Mouse (Mus musculus) gonadal fat pad, adult 2 months (tissue): ENCODE measurements around the gene Zfp983. TPM values are rescaled to one million over a fixed set of nuclear protein-coding genes. Genes with fewer than 3 reads are reported as not detected.
"Not testable (repeated sequence)": the region's sequence is repeated elsewhere in the genome, so short reads cannot be mapped to it uniquely, and the experiment has no call there.

Experiments used
- DNase-seq: peaks from one replicate; pipeline ENCODE4 v3.0.0-alpha.2; 2012; ENCODE audit warnings: low read depth
- polyA plus RNA-seq: library from polyadenylated mRNA; depleted of rRNA; stranded (reverse); fragments of >200 nt; gene quantifications from 2 replicates; pipeline ENCODE4 v1.2.3, GENCODE M21; 2012; rRNA removed

The Zfp983 gene
- 0.74 and 0.78 TPM in 2 replicates for polyA plus RNA-seq

- DNase-seq, result peak; percentile 33
Measured at GRCm38 (mm10) chr17:21650364-21650907, at the start of gene Zfp983. Zfp983 (plus strand) TSS chr17:21650624.

- DNase-seq, result no peak
Measured at GRCm38 (mm10) chr17:21616356-21616755, 34.1 kb upstream of the Zfp983 start.

DNA sequence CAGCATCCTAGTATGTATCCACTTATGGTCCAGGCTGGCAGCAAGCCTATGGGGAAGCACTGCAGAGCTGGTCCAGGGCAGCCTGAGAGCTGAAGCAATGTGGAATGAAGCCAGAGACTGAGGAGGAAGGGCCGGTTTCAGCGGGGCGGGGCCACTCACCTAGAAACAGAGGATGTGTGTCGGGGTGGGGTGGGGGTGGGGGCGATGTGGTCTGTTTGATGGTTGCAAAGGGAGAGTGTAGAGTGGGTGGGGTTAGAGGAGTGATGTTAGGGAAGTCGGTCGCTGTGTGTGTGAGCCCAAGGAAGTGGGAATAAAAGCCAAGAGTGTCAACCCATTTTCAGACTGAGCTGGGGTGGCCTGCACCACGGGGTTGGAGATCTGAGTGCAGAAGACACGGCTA, 33.1 kb upstream of the Zfp983 start:
- no peak for DNase-seq

DNA sequence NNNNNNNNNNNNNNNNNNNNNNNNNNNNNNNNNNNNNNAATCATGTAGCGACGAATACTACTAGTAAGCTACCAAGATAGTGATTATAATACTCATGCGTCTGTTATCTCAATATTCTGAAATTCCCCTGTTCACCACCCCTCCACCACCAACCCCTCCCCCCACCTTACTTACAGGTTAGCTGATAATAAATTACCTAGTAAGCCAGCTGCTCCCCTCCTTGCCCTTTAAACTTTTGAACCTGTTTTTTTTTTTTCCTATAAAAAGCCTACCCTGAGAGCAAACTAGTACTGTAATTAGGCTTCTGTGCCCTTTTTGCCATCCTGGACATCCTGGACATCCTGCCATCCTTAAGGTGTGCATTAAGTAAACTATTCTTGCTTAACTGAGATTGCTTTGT, 26.8 kb upstream of the Zfp983 start:
- no peak for DNase-seq

- not testable (repeated sequence) for DNase-seq
Measured at GRCm38 (mm10) chr17:21635758-21636157, 14.7 kb upstream of the Zfp983 start.

GRCm38 (mm10) chr17:21648791-21649190, 1.6 kb upstream of the Zfp983 start:
- DNase-seq, result no peak

- DNase-seq, result peak; percentile 12
Measured at GRCm38 (mm10) chr17:21649936-21650335, 488 bp upstream of the Zfp983 start.

GRCm38 (mm10) chr17:21678826-21679225, 28.4 kb downstream of the Zfp983 start:
- DNase-seq, result not testable (repeated sequence)

- peak; percentile 60 for DNase-seq
Measured at GRCm38 (mm10) chr17:21679273-21680018, 29.0 kb downstream of the Zfp983 start.

DNA sequence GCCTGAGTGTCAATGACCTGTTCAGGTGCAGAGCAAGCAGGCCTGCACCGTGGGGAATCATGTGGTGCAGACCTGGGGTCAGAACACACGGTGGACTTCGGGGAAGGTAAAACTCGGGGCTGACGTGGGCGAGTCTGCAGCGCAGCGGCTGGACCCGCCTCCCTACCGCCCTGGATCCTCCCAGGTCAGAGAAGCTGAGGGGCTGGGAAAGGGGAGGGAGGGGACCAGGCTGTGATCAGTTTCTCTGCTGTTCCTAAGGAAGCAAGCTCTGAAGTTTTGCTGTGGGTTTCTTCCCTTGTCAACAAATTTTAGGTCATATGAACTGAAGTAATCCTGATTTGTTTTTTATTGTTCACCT, 29.6 kb downstream of the Zfp983 start:
- not testable (repeated sequence) for DNase-seq

GRCm38 (mm10) chr17:21691560-21691959, 41.1 kb downstream of the Zfp983 start, which contains the start of gene Gm10226:
Gm10226 (plus strand) TSS chr17:21691860.
- DNase-seq, result no peak

GRCm38 (mm10) chr17:21693342-21693741, 42.9 kb downstream of the Zfp983 start:
- DNase-seq, result no peak

GRCm38 (mm10) chr17:21696073-21696472, 45.6 kb downstream of the Zfp983 start:
- DNase-seq, result no peak

DNA sequence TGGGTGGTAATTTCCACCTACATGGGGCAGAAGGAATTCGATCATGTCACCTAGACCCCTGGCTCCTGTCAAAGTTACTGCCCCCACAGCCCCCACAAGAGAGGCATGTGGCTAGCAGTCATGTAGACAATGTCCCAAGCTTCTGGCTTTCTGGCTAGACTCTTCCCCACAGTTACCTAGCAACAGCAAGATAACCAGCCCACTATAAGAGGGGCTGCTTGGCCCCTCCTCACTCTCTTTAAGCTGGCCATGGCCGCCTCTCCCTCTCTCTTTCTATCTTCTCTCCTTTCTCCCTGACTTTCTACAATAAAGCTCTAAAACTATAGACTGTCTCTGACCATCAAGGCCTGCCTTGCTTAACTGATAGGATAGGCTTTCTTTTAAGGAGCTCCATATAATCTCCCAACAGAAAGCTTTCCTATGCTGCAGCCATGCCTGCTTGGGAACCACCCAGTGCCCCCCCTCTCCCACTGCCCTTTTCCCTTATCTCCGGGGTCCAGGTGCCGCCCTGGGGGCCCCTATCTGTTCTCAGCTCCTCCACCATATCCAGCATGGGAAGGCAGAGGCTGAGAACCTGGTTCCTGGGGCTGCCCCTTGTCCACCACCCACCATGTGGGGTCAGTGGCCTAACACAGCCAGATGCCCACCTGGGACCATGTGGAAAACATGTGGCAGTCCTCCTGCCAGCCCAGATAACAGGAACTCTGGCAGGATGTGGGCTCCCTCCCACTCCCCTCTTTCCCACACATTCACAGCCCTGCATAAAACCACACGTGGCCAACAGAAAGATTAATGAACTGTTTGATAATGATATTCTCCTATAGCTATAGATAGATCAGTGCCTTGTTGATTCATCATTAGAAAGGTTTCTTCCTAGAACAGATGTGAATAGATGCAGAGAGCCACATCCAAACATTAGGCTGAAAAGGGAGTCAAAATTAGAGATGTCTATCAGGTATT, 52.1 kb downstream of the Zfp983 start:
- no peak for DNase-seq

GRCm38 (mm10) chr17:21703414-21703813, 53.0 kb downstream of the Zfp983 start:
- no peak for DNase-seq

DNA sequence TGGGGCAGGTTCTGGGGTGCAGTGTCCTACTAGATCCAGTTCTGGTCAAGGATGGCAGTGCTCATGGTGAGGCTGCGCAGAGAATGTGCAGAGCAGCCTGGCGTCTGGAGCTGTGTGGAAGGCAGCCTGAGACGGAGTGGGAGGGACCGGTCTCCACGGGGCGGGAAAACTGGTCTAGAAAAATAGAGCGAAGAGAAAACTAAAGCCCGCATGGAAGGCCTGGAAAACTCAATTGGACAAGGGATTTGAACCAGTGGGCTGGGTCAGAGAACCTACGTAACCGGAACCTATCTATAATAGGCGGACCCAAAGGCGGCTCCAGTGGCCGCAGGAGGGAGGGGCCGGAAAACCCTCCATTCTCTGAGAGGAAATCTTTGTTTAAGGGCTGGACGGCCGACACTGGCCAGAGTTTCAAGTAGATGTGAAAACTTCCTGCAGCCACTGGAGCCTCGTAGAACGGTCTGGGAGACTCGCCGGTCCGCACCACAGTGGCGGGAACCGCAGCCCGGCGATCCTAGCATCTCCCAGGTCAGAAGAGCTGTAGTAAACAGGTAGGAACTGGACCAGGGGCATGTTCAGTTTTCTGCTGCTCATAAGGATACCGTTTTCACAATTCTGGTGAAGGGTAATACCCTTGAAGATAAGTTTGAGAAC, 57.0 kb downstream of the Zfp983 start, which contains the start of gene Zfp760:
Zfp760 (plus strand) TSS at position 399 of the 654 bp plus-strand sequence.
- peak; percentile 67 for DNase-seq

- no peak for DNase-seq
Measured at GRCm38 (mm10) chr17:21708401-21708800, 58.0 kb downstream of the Zfp983 start.
